Mouse (Mus musculus) ovary, adult 18-20 months (tissue): Measurements from ENCODE around the gene Banf1.
"Not testable (repeated sequence)": the region's sequence is repeated elsewhere in the genome, so short reads cannot be mapped to it uniquely, and the experiment has no call there.

Experiments used
- DNase-seq: peaks from one replicate; pipeline ENCODE4 v3.0.0; 2022; ENCODE audit warnings: low spot score, mixed read lengths

Gene Banf1

GRCm38 (mm10) chr19:5374177-5374576 lies 7.2 kb upstream of the Banf1 start:
- DNase-seq: no peak

GRCm38 (mm10) chr19:5372724-5373123 lies 5.8 kb upstream of the Banf1 start:
- DNase-seq: no peak

GRCm38 (mm10) chr19:5370932-5371331 lies 4.0 kb upstream of the Banf1 start:
- DNase-seq: no peak

GRCm38 (mm10) chr19:5367455-5367854 lies 487 bp upstream of the Banf1 start:
- DNase-seq: no peak

GRCm38 (mm10) chr19:5366175-5367052 lies 554 bp downstream of the Banf1 start, which contains the start of gene Eif1ad:
Eif1ad (plus strand) TSS chr19:5366741.
- DNase-seq: peak; percentile 88

- DNase-seq: no peak
Observed at GRCm38 (mm10) chr19:5365751-5366150, 1.2 kb downstream of the Banf1 start.

- no peak for DNase-seq
Observed at GRCm38 (mm10) chr19:5364124-5364523, 2.8 kb downstream of the Banf1 start.

- no peak for DNase-seq
Observed at GRCm38 (mm10) chr19:5362186-5362585, 4.8 kb downstream of the Banf1 start.

GRCm38 (mm10) chr19:5356080-5356479 lies 10.9 kb downstream of the Banf1 start:
- DNase-seq: no peak

- DNase-seq: no peak
Observed at GRCm38 (mm10) chr19:5353609-5354008, 13.4 kb downstream of the Banf1 start.

GRCm38 (mm10) chr19:5349502-5349873 lies 17.5 kb downstream of the Banf1 start, which contains the start of gene Cst6:
Cst6 (minus strand) TSS chr19:5349574.
- not testable (repeated sequence) for DNase-seq

- no peak for DNase-seq
Observed at GRCm38 (mm10) chr19:5348526-5349501, 18.2 kb downstream of the Banf1 start.

GRCm38 (mm10) chr19:5348064-5348463 lies 18.9 kb downstream of the Banf1 start:
- DNase-seq: no peak

GRCm38 (mm10) chr19:5345297-5346131 lies 21.5 kb downstream of the Banf1 start:
- DNase-seq: no peak

GRCm38 (mm10) chr19:5341360-5341759 lies 25.6 kb downstream of the Banf1 start:
- DNase-seq: no peak

GRCm38 (mm10) chr19:5337975-5338374 lies 29.0 kb downstream of the Banf1 start:
- DNase-seq: peak; percentile 32

- no peak for DNase-seq
Observed at GRCm38 (mm10) chr19:5335441-5335840, 31.5 kb downstream of the Banf1 start, which contains the start of gene Catsper1. Catsper1 (plus strand) TSS chr19:5335741.

- DNase-seq: no peak
Observed at GRCm38 (mm10) chr19:5334741-5335140, 32.2 kb downstream of the Banf1 start.

GRCm38 (mm10) chr19:5327970-5328369 lies 39.0 kb downstream of the Banf1 start:
- DNase-seq: no peak

- no peak for DNase-seq
Observed at GRCm38 (mm10) chr19:5323801-5324200, 43.2 kb downstream of the Banf1 start.
